Mouse (Mus musculus) ZHBTc4 (cell line): ENCODE results near the gene Klrb1b.
"Not testable (repeated sequence)": the region's sequence is repeated elsewhere in the genome, so short reads cannot be mapped to it uniquely, and the experiment has no call there.

Experiments used
- DNase-seq: peaks from one replicate; pipeline ENCODE4 v3.0.0-alpha.2; 2011; ENCODE audit warnings: low read depth, low spot score

The Klrb1b gene

DNA sequence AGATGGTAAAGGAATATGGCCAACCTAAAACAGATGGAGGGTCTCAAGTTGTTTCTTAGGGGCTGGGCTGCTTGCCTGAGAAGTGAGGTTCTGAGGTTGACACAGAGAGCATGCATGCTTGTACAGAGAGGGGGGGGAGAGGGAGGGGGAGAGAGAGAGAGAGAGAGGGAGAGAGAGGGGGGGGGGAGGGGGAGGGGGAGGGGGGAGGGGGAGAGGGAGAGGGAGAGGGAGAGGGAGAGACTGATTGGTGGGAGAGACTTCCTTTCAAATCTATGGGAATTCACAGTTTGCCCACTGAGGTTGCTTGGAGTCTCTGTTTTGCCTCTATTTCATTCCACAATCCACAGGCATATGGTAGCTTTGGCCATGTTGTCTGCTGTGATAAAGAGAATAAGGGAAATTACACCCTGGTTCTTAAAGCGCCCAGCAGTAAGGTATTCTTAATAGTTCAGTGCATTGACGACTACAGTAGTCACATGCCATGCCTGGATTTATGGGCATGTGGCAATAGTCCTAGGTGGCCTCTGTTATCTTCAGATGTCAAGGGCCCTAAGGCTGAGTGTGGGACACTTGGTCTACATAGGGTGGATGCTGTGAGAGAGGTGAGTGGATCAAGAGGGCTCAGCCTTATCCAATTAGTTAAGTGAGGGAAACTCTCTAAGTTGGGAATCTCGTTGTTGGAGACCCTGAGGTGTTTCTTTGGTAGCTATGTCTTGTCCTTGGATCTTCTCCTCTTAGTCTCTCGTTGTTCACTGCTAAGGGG lies 15.4 kb upstream of the Klrb1b start:
- DNase-seq: no peak

DNA sequence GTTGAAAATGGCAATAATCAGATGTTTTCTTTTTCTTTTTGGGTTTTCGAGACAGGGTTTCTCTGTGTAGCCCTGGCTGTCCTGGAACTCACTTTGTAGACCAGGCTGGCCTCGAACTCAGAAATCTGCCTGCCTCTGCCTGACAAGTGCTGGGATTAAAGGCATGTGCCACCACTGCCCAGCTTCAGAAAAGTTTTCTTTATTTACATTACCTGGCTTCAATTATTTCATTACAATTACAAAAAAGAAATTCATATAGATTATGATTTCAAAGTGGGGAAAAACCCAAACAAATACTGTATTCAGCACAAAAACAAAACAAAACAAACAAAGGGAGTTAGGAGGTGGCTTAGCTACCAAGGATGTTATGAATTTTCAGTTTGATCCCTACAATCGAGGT lies 14.5 kb upstream of the Klrb1b start:
- not testable (repeated sequence) for DNase-seq

DNA sequence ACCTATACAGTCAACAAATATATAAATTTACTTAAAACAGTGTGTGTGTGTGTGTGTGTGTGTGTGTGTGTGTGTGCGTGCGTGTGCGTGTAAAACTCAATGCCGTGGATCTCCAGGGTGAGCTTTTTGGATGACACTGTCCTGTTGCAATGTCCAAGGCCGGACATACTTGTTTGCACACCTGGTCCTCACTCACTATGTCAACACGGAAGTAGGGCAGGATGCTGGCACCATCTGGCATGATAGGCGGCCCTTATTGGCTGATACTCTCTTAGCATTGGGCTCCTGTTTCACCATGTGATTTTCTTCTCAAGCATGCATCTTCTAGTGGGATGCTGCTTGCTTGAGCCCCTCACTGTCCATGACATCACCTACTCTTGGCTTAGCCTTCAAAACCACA lies 13.8 kb upstream of the Klrb1b start:
- DNase-seq: no peak

DNA sequence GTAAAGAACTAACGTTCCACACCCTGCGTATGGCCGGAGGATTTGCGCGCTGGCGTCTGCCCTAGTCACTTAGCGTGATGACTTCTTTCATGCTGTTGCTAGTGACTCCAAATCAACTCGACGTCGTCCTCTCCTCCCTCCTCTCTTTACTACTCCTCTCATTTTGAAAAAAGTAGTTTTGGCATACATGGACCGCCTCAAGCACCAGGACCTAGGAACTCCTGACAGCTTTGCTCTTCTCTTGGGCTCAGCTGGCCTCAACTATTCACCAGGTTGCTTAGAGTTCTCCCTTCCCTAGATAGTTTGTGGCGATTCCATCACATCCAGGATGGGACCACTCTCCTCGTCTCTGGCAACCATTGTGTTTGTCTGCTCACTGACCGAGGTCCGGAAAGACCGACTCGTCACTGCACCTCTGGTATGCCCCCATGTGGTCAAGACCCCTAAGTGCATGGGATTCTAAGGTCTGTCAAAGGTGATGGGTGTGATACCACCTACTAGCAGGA lies 13.2 kb upstream of the Klrb1b start:
- peak; percentile 96 for DNase-seq

DNA sequence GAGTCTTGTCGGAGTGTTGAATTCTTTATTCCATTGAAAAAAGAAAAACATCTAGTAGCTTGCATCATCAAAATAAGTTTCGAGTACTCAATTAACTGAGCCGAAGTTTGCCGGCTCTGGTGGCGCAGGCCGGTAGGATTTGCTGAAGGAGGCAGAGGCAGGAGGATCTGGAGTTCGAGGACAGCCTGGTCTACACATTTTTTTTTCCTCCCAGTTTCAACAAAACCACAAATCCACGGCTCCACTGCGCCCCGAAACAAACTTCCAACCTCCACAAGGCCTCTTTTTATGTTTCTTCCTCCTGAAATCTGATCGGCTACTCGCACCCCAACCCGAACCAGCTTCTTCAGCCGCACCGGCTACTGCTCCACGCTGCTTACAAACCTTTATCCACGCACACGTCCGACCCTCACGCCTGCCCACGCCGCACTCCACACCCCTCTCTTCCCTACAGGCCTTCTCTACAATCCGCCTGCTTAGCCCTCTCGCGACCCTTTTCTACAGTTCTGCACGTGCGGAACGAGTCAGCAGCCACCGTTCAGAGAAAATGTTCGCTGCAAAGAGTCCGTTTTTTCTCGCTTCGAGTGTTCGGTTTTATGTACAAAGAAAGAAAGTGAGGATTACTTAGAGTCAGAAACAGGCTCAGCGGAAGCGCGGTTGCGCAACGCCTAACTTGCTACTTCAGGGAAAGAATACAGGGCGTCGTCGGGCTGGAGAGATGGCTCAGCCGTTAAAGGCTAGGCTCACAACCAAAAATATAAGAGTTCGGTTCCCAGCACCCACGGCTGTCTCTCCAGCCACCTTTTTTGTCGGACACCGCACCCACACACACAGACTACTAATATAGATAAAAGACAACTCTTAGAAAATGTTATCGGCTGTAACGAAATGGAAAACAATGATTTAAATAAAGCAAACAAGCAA lies 12.5 kb upstream of the Klrb1b start:
- DNase-seq: peak; percentile 92

DNA sequence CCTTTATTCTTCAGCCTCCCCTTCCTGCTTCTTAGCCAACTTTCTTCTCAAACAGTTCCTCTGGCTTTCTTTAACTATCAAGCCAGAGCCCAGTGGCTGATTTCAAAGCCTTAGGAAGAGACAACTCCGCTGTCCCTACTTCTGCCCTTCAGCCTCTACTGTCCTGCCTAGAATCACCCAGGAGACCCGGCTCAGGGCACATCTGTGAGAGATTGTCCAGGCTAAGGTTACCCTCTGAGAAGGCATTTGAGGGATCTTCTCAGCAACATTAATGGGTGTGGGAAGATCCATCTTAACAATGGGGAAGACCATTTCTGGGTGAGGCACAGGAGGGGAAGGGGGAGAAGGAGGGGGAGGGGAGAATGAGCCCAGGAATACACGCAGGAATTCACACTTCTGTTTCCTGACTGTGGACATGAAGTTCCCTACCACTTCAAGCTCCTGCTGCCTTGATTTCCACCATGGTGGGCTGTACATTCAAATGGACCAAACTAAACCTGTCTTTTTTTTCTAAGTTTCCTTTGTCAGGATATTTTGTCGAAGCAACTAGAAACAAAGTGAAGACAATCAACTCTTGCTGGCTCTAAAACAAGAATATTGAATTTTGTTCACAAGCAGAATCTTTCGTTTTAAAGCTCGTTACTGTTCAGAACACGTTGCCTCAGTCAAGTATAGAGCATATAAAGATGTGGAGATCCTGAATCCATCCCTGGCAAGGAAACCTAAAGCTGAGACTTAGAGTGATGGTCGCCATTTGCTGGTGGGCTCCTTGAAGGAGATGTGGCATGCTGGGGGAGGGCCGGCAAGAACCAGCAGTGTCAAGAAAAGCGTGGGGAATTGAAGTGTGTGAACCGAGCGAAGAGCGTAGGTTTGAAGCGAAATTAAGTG lies 11.6 kb upstream of the Klrb1b start:
- peak; percentile 29 for DNase-seq

DNA sequence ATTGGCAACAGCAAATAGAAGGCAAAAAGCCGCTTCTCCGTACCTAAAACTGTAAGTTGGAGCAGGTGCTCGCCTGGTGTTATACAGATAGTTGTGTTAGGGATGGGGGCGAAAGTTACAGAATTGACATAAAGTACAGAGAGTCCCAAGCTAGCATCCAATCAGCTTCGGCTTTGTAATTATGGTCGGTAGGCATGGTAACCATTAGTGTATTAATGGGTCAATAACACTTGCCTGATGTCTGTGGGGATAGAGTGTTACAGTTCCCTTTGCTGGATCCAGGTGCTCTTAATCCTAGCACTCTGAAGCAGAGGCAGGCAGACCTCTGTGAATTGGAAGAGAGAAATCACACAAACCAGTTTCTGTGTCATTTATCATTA lies 10.8 kb upstream of the Klrb1b start:
- no peak for DNase-seq

DNA sequence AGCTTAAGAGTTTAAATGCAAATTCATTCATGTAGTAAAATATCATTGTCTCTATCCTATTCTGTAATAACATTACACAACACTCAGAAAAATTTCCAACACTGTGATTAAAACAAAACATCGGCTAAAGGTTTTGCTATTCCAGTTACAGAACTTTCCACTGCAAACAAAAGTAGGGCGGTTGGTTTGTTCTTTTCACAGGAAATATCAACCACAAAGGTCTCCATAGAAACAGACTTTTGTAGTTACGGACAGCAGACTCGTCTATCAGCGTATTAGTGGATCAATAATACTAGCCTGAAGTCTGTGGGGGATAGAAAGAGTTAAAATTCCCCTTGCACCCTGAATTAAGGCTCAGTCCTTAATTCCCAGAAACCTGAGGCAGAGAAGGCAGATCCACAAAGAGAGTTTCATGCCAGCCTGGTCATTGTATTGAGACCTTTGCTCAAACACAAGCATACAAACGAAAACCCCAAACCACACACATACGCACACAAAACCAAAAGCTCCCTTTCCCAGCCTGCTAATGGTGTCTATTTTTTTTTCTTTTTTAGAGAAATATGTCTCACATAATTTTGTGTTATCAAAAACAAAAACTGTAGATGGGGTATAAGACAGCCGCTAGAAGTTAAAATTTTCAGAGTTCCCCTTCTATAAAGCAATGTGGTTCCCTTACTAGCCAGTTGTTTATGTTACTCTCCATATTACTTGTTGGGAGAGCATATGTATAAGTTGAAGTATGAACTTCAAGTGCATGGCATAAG lies 10.2 kb upstream of the Klrb1b start:
- DNase-seq: no peak

DNA sequence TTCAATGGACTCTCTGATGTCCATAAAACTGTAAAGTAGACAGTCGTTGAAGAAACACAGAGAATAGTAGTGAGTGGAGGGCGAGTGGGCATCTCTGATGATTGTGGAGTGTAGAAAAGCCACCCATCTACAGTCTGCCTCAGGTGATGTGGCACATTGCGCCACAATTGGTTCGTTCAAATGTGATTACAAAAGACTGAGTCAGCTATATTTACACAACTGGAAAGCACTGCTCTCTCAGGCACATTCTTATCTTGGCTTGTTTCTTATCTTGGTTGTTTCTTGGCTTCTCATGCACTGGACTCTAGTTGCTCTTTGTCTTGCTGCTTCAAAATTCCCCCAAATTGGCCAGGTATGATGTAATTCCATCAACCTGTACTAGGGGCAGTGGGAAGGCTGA lies 9.4 kb upstream of the Klrb1b start:
- DNase-seq: no peak

DNA sequence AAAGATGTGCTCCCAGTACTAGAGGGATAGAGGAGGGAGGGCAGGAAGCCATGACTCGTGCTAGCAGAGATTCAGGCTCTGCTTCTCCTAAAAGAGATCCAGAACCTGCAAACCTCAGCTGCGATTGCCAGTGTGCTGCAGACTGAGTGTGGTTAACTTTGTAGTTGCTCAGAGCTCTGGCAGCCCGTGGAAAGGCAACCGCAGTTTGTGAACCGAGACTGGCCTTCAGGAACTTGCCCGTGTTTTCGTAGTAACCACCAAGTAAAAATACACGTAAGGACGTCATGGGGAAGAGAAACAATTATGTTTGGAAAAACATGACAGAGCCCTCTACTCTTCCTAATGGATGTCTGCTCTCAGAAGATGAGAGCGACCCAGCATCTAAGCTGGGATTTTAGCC lies 6.9 kb upstream of the Klrb1b start:
- DNase-seq: no peak

DNA sequence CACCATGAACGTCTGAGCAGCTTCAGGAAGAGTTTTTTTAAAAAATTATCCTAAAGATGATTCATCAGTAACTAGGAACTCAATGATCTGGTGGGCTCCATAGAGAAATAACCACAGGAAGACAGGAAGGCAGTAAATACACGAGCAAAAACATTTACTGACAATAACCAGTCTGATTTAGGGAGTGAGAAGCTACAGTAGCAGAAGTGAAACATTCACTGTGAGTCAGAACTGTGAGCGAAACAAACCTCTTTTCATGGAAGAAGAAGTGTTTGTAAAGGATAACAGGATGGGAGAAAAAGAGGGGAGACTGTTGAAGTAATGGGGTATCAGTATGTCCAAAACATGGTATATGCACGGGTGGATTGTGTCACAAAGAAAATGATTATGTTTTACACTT lies 3.7 kb upstream of the Klrb1b start:
- DNase-seq: no peak

DNA sequence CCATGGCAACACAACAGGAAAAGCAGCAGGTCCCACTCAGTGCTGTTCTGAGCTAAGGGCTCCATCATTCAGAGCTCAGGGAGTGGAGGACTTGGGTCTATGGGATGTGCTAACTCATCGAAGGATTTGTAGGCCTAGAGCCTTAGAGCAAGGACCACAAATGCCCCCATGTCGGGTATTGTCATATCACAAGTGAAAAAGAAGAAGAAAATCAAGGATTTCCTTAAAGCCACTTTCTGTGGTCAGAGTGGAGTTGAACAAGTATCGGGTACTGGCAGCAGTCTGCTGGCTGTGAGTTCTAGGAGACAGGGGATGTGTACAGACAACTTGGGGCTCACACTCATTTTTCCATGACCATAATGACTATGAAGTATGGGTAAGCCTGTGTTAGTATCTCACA lies 650 bp upstream of the Klrb1b start:
- DNase-seq: no peak

DNA sequence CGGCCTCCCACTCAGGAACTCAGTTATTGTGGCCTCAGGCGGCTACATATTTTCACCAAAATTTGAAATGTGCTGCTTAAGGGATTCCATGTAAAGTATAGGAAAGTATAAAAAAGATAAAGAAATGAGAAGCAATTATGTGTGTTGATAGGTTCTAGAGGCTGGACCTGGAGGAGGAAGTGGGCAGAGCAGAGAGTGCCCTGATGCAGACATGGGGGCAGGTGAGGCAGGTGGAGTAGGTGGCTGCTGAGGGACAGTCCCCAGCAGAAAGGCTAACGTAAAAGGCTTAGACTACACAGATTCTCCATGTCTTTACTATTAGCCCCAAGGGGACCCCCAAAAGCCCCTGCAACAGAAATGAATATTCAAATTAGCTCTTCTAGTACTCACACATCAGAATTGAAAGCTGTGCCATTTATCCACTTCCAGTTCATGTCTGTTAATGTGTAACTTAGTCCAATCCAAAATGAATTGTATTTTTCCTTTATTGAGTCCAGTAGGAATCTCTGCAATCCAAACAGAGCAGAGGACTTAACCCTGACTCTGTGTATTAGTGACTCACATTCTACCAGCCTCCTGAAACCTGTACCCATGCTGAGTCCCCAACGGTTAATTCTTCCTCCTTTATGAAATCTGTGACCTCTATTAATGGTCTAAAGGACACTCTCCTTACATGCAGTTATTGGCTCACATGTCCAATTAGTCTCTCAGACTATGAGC lies 7.9 kb downstream of the Klrb1b start:
- no peak for DNase-seq

DNA sequence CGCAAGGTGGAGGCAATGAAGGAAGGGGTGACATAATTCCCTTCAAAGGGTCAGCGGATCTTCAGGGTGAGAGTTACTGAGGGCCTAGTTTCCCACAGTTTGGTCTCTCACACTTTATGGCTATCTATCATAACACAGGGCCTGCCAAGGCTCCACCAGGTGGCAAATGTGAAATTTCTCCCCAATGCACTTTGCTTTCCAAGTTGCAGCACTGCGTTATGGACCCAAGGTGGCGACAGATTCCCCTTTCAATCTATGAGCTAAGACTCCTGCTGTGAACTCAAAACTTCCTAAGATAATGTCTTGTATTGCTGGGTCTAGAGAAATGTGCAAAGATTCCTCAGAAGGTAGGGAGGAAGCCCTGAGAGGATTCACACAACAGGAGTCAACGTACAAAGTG lies 17.6 kb downstream of the Klrb1b start:
- DNase-seq: peak; percentile 41

DNA sequence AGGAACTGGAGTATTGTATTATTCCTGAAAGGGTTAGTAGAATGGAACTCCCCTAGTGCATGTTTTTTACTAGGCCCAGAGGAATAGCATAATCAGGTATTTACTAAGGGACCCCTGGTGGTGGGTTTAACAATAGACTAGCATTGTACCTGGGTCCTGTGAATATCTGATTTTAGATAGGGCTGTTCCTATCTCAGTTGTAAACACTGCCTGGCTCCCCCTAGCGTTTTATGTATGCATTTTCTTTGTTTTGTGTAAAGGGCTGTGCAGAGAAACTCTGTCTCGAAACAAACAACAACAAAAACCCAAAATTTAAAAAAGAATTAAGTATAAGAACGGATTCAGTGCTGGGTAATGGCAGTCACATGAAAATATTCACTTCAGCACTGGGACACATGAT lies 19.1 kb downstream of the Klrb1b start:
- peak; percentile 39 for DNase-seq

DNA sequence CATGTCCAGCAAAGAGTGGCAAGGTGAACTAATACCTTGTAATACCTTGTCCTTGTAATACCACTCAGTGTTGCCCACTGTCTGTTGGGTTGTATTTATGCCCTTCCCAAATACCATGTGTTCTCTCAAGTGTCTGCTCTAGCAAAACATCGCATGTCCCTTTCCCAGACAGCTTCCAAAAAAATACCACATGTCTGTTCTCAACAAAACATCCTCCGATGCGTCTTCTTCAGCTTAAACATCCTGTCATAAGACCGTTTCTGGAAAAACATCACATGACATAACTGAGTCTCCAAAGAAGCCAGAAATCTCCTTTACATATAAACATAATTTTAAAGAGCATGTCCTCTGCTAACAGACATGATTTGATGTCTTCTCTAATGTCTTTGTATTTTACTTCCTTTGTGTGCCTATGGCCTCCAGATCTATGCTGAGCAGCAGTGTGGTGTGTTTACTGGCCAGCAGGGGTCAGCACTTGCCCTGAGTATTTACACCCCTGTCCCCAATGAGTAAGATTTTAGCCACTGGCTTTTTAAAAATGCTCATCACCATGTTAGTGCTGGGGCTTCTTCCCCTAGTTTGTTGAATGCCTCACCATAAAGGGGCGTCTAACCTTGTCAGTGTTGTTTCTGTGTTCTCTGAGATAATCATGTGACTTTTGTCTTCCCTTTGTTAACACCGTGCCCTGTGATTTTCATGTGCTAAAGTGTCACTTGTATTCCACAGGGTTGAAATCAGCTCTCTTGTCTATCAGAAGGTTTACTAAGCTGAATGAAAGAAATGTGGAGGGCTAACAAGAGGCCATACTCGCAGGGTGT lies 21.1 kb downstream of the Klrb1b start:
- DNase-seq: peak; percentile 78

DNA sequence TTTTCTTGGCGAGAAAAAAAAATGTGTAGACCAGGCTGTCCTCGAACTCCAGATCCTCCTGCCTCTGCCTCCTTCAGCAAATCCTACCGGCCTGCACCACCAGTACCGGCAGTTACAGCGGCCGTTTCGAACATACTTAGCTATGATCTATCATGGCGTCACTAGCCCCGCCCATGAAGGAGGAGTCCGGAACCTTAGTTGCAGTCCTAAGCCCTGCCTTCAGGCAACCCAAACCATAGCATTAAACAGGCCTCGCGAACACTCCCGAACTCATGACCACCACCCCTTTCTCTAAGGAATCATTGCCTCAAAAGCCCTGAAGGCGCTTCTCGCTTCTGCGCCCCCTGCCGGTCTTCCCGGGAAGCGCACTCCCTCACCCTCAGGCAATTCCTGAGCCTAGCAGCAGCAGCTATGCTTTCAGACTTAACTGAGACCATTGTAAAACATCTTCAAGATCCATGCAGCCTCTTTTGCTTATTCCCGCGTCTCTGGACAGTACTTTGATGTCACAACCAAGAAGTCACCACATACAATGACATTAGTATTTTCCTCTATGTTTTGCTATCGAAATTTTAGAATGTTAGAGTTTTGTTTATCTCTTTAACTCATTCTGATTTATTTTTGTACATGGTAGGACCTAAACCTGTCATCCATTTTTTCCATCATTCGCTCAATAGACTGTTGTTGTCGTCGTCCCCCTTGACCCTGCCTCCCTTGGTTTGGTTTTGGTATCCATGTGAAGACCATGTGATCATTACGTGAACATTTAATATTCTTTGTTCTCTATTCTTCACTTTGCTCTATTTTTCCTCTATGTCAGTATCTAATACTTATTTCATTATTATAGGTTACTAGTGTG lies 22.9 kb downstream of the Klrb1b start:
- DNase-seq: peak; percentile 98

DNA sequence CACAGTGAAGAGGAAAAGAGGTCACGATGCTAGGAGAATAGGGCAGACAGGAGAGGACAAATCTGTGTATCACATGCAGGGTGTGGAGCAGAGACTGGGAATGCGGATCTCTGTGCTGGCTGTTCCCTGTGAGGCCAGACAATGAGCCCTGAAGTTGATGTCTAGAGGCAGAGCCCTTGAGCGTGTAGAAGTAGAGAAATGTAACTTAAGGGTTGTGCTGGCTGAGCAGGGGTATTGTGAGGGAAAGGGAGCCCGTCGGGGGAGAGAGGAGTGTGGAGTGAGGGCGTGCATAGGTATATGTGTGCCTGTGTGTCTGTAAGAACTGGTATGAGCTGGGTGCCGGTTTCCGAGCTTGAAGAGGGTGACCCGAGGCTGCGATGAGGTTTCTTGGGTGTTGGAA lies 23.6 kb downstream of the Klrb1b start:
- DNase-seq: no peak
